ENCODE assay signal across 39 mouse cellular contexts in genomic region chr11:118939731-118940130, GRCm38 (mm10). TPM values are rescaled to one million over a fixed set of nuclear protein-coding genes. Genes with fewer than 3 reads are reported as not detected.
"Had no signal": no experiment of that assay in that cellular context is flagged by ENCODE, and none has a peak within 500 bp of the region (broad histone marks: within the 10 kb centered on the region; RNA-seq: fewer than 3 reads in every experiment).

No protein-coding gene starts in this region.

- ATAC-seq: intestine, embryonic 16.5 days; liver, embryonic 12.5 days had no signal

- H3K27ac ChIP-seq: heart, adult 2 months; heart, embryonic 13.5 days; heart, embryonic 15.5 days; hindbrain, embryonic 12.5 days; hindbrain, embryonic 14.5 days; kidney, embryonic 15.5 days; kidney, postnatal 0 days; limb, embryonic 13.5 days; limb, embryonic 15.5 days; liver, embryonic 12.5 days had no signal

- H3K4me1 ChIP-seq: heart, embryonic 13.5 days; heart, embryonic 15.5 days; kidney, embryonic 15.5 days; limb, embryonic 13.5 days; limb, embryonic 15.5 days; liver, embryonic 12.5 days had no signal

- H3K9ac ChIP-seq: heart, embryonic 13.5 days; heart, embryonic 15.5 days; hindbrain, embryonic 12.5 days; hindbrain, embryonic 14.5 days; kidney, embryonic 15.5 days; limb, embryonic 13.5 days; limb, embryonic 15.5 days; liver, embryonic 12.5 days had no signal

- H3K4me3 ChIP-seq: heart, adult 2 months; heart, embryonic 13.5 days; heart, embryonic 15.5 days; hindbrain, embryonic 12.5 days; kidney, embryonic 15.5 days; limb, embryonic 13.5 days; limb, embryonic 15.5 days; liver, embryonic 12.5 days had no signal

- H3K4me2 ChIP-seq: heart, embryonic 11.5 days; heart, embryonic 13.5 days; heart, embryonic 15.5 days; hindbrain, embryonic 12.5 days; hindbrain, embryonic 14.5 days; kidney, embryonic 15.5 days; limb, embryonic 13.5 days; limb, embryonic 15.5 days; liver, embryonic 12.5 days had no signal

- H3K27me3 ChIP-seq: hindbrain, embryonic 12.5 days; liver, embryonic 12.5 days had no signal

- H3K36me3 ChIP-seq: heart, embryonic 13.5 days; heart, embryonic 15.5 days; hindbrain, embryonic 12.5 days; kidney, embryonic 15.5 days; limb, embryonic 13.5 days; limb, embryonic 15.5 days; liver, embryonic 12.5 days had no signal

- H3K9me3 ChIP-seq: heart, embryonic 13.5 days; heart, embryonic 15.5 days; hindbrain, embryonic 12.5 days; kidney, embryonic 15.5 days; limb, embryonic 13.5 days; limb, embryonic 15.5 days; liver, embryonic 12.5 days had no signal

- DNase-seq: gastrocnemius, postnatal 14 days; gastrocnemius, postnatal 36 days; heart, adult 11 months; heart, adult 2 months; heart, postnatal 14 days; heart, postnatal 36 days; kidney, adult 11 months; kidney, adult 2 months; kidney, adult 9 months; kidney, postnatal 14 days; kidney, postnatal 36 days; layer of hippocampus, adult 9-11 months; left cerebral cortex, postnatal 4 days had no signal

RNA-seq across cellular contexts. Expression of gene Rbfox3, which starts 28.3 kb away (rescaled TPM):
- total RNA-seq: hematopoietic stem cell, adult 5-6 weeks had no signal
- polyA plus RNA-seq: heart, adult 2 months had no signal

RNA-seq across cellular contexts. Expression of gene Enpp7, which starts 48.3 kb away (rescaled TPM):
- total RNA-seq: gastrocnemius, adult 18-20 months; gastrocnemius, adult 8-10 months; gastrocnemius, postnatal 14 days; gastrocnemius, postnatal 36 days; heart, adult 2 months; heart, postnatal 14 days; heart, postnatal 36 days; hematopoietic stem cell, adult 5-6 weeks; layer of hippocampus, adult 8-10 months; layer of hippocampus, postnatal 14 days; layer of hippocampus, postnatal 36 days; left cerebral cortex, adult 18-20 months; left cerebral cortex, adult 8-10 months; left cerebral cortex, postnatal 10 days; left cerebral cortex, postnatal 25 days; left cerebral cortex, postnatal 4 days; liver, adult 2 months had no signal
- polyA plus RNA-seq: heart, adult 2 months; heart, embryonic 11.5 days; heart, embryonic 13.5 days; heart, embryonic 15.5 days; heart, postnatal 0 days; hindbrain, embryonic 12.5 days; hindbrain, embryonic 14.5 days; hindbrain, embryonic 16.5 days; intestine, embryonic 14.5 days; kidney, adult 2 months; kidney, embryonic 15.5 days; kidney, postnatal 0 days; limb, embryonic 11.5 days; limb, embryonic 13.5 days; limb, embryonic 15.5 days; liver, adult 2 months; liver, embryonic 12.5 days had no signal
